Mouse (Mus musculus) cerebellum, adult (tissue): ENCODE results near the gene Mapk3.
"Not testable (repeated sequence)": the region's sequence is repeated elsewhere in the genome, so short reads cannot be mapped to it uniquely, and the experiment has no call there.

Experiments used
- ATAC-seq: cut with Nextera tagmentation; 2 replicates; pipeline ENCODE4 v1.9.2; 2017; ENCODE audit warnings: mild to moderate bottlenecking, moderate library complexity, mixed read lengths; ENCODE audit not compliant: insufficient number of reproducible peaks, low FRiP score, low TSS enrichment

Mapk3 gene

DNA sequence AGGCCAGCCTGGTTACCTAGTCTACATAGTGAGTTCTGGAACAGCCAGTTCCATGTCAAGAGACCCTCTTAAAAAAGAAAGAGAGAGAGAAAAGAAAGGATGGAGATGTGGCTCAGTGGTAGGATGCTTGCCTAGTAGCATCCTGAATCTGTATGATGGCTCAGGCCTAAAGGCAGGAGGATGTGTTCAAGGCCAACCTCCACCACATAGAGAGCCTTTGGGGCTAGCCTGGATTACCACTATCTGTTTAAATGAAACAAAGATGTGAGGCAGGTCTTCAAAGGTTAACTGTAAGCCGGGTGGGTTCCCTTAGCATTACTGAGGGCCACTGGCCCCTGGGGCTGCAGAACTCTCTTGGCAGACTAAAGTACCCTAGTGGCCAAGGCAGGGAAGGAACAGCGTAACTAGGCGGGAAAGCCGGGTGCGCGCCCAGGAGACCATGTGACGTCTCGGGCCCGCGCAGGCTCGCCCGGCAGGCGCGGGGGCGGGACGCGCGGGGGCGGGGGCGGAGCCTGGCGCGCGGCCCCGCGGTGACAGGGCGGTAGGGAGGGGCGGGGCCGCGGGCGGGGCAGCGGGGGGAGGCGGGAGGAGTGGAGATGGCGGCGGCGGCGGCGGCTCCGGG, at the start of gene Mapk3:
Mapk3 (plus strand) TSS at position 552 of the 622 bp plus-strand sequence.
- ATAC-seq: peak; percentile 47; the same call in 1 of the 2 replicates

DNA sequence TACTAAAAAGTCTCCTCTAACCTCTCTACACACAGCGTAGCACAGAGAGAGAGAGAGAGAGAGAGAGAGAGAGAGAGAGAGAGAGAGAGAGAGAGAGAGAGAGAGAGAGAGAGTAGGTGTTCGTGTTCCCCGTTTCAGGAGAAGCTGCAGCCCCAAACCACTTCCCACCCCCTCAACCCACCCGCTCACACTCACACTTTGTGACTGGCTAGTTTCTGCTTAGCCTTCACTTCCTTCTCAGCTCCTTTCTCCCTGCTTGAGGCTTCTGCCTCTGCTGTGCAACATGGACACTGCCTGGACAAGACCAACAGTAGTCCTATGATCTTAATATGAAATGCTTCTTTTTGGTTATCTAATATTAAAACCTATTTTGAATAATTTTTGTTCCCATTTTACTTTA, 49.1 kb upstream of the Mapk3 start:
- no peak for ATAC-seq

- ATAC-seq: no peak
Observed at GRCm38 (mm10) chr7:126711910-126712309, 47.5 kb upstream of the Mapk3 start.

DNA sequence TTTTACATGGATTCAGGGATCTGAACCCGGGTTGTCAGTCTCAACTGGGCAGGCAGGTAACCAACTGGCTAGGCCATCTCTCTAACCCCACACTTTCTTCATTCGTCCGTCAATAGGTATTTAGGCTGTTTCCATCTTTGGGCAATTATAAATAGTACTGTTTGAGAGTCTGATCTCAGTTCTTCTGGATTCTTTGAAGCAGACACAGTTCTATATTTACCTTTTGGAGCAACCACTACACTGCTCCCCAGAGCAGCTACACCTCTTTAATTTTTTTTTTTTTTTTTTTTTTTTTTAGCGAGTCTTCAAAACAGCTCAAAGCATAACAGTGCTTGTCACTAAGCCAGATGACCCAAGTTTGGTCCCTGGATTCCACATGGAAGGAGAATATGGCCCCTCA, 43.7 kb upstream of the Mapk3 start:
- ATAC-seq: no peak

DNA sequence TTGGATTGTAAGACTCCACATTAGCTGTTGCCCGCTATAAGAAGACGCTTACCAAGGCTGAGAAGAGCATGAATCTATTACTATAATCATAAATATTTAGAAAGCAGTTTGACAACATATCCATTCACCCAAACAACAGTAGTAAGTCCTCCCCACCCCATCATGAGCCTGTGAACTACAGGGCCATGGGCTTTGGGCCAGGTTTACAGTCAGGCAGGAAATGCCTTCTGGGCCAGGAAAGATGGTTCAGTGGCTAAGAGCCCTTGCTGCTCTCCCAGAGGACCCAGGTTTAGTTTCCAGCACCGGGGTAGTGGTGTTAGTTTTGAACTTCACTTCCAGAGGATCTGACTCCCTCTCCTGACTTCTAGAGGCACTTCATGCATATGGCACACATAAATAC, 41.8 kb upstream of the Mapk3 start:
- ATAC-seq: no peak

DNA sequence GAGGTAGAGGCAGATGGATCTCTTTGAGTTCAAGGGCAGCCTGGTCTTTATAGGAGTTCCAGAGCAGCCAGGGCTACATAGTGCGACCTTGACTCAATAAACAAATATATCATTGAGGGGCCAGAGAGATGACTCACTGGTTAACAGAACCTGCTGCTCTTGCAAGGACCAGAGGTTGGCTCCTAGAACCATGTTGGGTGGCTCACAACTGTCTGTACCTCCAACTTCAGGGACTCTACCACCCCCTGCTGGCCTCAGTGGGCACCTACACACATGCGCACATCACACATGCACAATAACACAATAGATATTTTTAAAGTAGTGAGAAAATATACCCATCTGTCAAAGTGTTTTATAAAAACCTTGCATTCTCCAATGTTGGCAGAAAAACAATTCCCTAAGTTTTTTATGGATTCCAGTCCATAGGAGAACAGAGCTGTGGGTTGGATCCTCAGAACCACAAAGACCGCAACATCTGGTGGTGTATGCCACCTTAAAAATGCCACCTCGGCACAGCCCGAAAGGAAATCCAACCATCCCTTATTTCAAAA, 40.5 kb upstream of the Mapk3 start:
- ATAC-seq: no peak

GRCm38 (mm10) chr7:126721635-126722034, 37.8 kb upstream of the Mapk3 start:
- no peak for ATAC-seq

GRCm38 (mm10) chr7:126725077-126725476, 34.3 kb upstream of the Mapk3 start:
- ATAC-seq: no peak

DNA sequence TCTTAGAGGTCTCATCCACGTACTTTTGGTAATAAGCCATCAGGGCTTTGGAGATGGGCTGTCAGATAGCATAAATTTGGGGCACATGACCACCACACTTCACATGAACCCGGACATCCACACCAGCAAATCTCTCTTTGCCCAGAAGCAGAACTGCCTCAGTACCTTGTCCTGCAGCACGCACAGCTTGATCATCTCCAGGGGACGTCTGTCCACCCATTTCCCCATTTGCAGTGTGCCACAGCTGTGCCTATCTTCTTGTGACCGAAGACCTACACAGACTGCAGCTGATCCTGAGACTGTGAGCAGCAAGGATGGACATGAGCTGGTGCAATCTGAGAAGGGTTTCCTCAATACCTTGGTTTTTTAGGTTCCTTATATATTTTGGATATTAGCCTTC, 33.7 kb upstream of the Mapk3 start:
- ATAC-seq: no peak

DNA sequence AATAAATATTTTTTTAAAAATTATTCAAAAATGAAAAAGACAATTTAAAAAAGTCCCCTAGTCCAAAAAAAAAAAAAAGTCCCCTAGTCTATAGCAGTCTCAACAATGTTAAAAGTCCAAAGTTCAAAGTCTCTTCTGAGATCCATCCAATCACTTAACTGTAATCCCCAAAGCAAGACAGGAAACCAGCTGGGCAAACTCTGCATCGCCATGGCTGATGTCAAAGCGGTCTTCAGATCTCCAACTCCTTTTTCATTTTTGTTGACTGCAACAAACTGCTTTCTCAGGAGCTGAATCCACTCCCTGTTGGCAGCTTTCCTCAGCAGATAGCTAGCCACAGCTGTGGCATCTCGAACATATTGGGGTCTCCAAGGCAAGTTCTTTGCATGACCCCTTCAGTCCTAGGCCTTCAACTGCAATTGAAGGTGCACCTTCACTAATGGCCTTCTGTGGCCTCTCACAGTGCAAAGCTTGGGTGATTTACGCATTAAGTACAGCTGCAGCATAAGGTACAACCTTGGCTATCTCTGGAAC, 29.1 kb upstream of the Mapk3 start:
- ATAC-seq: not testable (repeated sequence)

DNA sequence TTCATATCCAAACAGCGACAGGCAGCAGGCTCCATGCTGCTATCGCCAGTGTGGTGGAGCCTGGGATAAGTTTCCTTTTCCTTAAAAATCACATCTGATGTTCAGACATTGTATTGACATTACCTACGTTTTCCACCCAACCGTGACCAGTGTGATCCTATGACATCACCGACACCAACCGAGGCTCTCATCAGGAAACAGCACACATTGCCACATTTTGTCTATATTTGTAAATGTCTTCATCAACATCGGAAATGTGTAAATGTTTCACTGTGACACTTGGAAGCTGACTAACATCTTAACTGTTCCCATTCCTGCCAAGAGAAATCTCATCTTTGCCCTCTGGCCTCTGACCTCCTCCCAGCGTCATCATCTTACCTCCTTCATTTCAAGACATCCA, 23.3 kb upstream of the Mapk3 start:
- no peak for ATAC-seq

GRCm38 (mm10) chr7:126739551-126739950, 19.9 kb upstream of the Mapk3 start:
- no peak for ATAC-seq

- no peak for ATAC-seq
Observed at GRCm38 (mm10) chr7:126740132-126740735, 19.2 kb upstream of the Mapk3 start.

- no peak for ATAC-seq
Observed at GRCm38 (mm10) chr7:126740977-126741376, 18.4 kb upstream of the Mapk3 start.

GRCm38 (mm10) chr7:126741452-126741851, 17.9 kb upstream of the Mapk3 start:
- no peak for ATAC-seq

GRCm38 (mm10) chr7:126741964-126742482, 17.4 kb upstream of the Mapk3 start:
- no peak for ATAC-seq

GRCm38 (mm10) chr7:126746066-126746465, 13.3 kb upstream of the Mapk3 start:
- no peak for ATAC-seq

- ATAC-seq: no peak
Observed at GRCm38 (mm10) chr7:126746798-126747197, 12.6 kb upstream of the Mapk3 start.

DNA sequence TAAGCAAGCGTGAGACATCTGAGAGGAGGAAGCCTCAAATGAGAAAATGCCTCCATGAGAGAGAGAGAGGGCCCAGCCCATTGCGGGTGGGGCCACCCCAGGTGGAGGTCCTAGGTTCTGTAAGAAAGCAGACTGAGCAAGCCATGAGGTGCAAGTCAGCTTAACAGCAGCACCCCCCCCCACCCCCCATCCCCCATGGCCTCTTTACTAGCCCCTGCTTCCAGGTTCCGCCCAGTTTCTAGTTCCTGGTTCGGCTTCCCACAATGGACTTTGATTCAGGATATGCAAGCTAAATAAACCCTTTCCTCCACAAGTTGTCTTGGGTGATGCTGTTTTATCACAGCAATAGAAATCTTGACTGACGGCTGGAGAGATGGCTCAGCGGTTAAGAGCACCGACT, 10.6 kb upstream of the Mapk3 start:
- ATAC-seq: no peak

- ATAC-seq: no peak
Observed at GRCm38 (mm10) chr7:126749582-126750343, 9.6 kb upstream of the Mapk3 start.

- peak; percentile 52; the same call in 1 of the 2 replicates for ATAC-seq
Observed at GRCm38 (mm10) chr7:126754866-126755265, 4.5 kb upstream of the Mapk3 start.
